Mouse (Mus musculus) liver, embryonic 14.5 days (tissue): ENCODE results near the gene Mier3.

ENCODE experiments used
- CTCF ChIP-seq: IDR thresholded peaks from 2 replicates; pipeline ENCODE4 v1.5.1; 2016; ENCODE audit warnings: antibody characterized with exemption, low read depth, control low read depth
- EP300 ChIP-seq: IDR thresholded peaks from 2 replicates; pipeline ENCODE4 v1.6.1; 2016; ENCODE audit warnings: antibody characterized with exemption, low read depth

GRCm38 (mm10) chr13:111651020-111651419, 29.8 kb upstream of the Mier3 start:
- TF ChIP-seq CTCF (no peak), EP300 (no peak)
